Mouse (Mus musculus) small intestine, adult 2 months (tissue): ENCODE results near the gene Focad.

Experiments used
- CTCF ChIP-seq: fragments of 200-500 bp; IDR thresholded peaks from 2 replicates; pipeline ENCODE4 v1.5.1; 2012; ENCODE audit warnings: low read depth, mild to moderate bottlenecking, control low read depth, inconsistent platforms, low read length, moderate library complexity, mixed read lengths; ENCODE audit not compliant: insufficient replicate concordance, insufficient read length; ENCODE audit errors: extremely low read depth
- POLR2A ChIP-seq: fragments of 200-500 bp; IDR thresholded peaks from 2 replicates; pipeline ENCODE4 v1.6.1; 2012; ENCODE audit warnings: low read depth, mild to moderate bottlenecking, control low read depth, inconsistent platforms, low read length, moderate library complexity

GRCm38 (mm10) chr4:88261349-88261748 lies 166.9 kb downstream of the Focad start:
- TF ChIP-seq CTCF: no peak
- TF ChIP-seq POLR2A: no peak
